Mouse (Mus musculus): ENCODE measurements around the gene F2. TPM values are rescaled to one million over a fixed set of nuclear protein-coding genes. Genes with fewer than 3 reads are reported as not detected.

Gene F2
- polyA plus RNA-seq (2014; fragmentation: Nextera tagmentation; extraction: Ambion mirVana), result 0.13 and 0.61 TPM in 2 replicates

- Histone ChIP-seq H3K4me2 (replicated peaks; ENCODE audit: low read depth, low read length) (no peak within 1 kb of the TSS), H3K9ac (replicated peaks; ENCODE audit: low read depth, low read length) (no peak within 1 kb of the TSS), H3K27ac (ENCODE audit: low read length) (peak within 1 kb of the TSS; percentile 44)
Observed at GRCm38 (mm10) chr2:91636229-91636628, at the start of gene F2. TSS of gene F2 (minus strand) at chr2:91636414.

GRCm38 (mm10) chr2:91683919-91684318, 47.7 kb upstream of the F2 start:
- H3K9ac ChIP-seq (replicated peaks; ENCODE audit: low read depth, low read length), result no peak overlapping the region
- WGBS, result 72% methylated on average over 8 of the region's 8 CpGs
- no peak overlapping the region for H3K27ac ChIP-seq (ENCODE audit: low read length)
- no peak for ATAC-seq (ENCODE audit: insufficient number of reproducible peaks, insufficient read depth, low FRiP score, low read depth)
- H3K4me3 ChIP-seq (ENCODE audit: low read depth, low read length), result no peak overlapping the region
- no peak overlapping the region for H3K4me2 ChIP-seq (replicated peaks; ENCODE audit: low read depth, low read length)
- no peaks in the 10 kb centered on the region for H3K9me3 ChIP-seq (ENCODE audit: control insufficient read depth, low read depth, low read length)
- H3K36me3 ChIP-seq (ENCODE audit: control insufficient read depth, insufficient read depth, low read length), result peaks cover 20% of the 10 kb centered on the region
- no peaks in the 10 kb centered on the region for H3K4me1 ChIP-seq (ENCODE audit: control insufficient read depth, insufficient read depth, low read length)
- H3K27me3 ChIP-seq (ENCODE audit: control insufficient read depth, insufficient read depth, low read length), result no peaks in the 10 kb centered on the region

More at GRCm38 (mm10) chr2:91636229-91636628, at the start of gene F2:
- Histone ChIP-seq H3K27me3 (ENCODE audit: control insufficient read depth, insufficient read depth, low read length) (no peaks in the 10 kb centered on the region), H3K4me3 (ENCODE audit: low read depth, low read length) (no peak within 1 kb of the TSS), H3K4me1 (ENCODE audit: control insufficient read depth, insufficient read depth, low read length) (0 out of 2 replicates have a peak, but pooled peaks cover 8% of the 10 kb centered on the region), H3K9me3 (ENCODE audit: control insufficient read depth, low read depth, low read length) (no peaks in the 10 kb centered on the region), H3K36me3 (ENCODE audit: control insufficient read depth, insufficient read depth, low read length) (no peaks in the 10 kb centered on the region)
- no peak for ATAC-seq (ENCODE audit: insufficient number of reproducible peaks, insufficient read depth, low FRiP score, low read depth)
- 81% methylated on average over 8 of the region's 8 CpGs for WGBS

DNA sequence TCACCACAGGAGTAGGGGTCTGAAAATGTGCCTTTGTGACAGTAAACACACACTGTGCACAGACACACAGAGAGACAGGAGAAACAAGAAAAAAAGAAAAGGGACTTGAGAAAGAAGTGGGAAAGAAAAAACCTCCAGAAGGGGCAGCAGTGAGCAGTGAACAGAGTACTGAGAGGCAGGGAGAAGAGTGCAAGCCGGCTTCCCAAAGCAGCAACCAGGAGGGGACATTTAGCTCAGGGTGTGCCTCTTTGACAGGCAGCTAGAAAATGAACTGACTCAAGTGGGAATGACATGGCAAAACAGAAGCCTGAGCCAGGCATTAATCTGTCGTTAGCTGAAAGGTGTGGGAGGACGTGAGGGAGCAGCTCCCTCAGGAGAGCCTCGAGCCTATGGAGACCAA, 46.6 kb upstream of the F2 start:
- no peak overlapping the region for H3K27ac ChIP-seq (ENCODE audit: low read length)
- H3K9ac ChIP-seq (replicated peaks; ENCODE audit: low read depth, low read length), result no peak overlapping the region
- no peak overlapping the region for H3K4me3 ChIP-seq (ENCODE audit: low read depth, low read length)
- no peak for ATAC-seq (ENCODE audit: insufficient number of reproducible peaks, insufficient read depth, low FRiP score, low read depth)
- no peaks in the 10 kb centered on the region for H3K9me3 ChIP-seq (ENCODE audit: control insufficient read depth, low read depth, low read length)
- no peak overlapping the region for H3K4me2 ChIP-seq (replicated peaks; ENCODE audit: low read depth, low read length)
- no peaks in the 10 kb centered on the region for H3K27me3 ChIP-seq (ENCODE audit: control insufficient read depth, insufficient read depth, low read length)
- no peaks in the 10 kb centered on the region for H3K4me1 ChIP-seq (ENCODE audit: control insufficient read depth, insufficient read depth, low read length)
- WGBS, result 47% methylated on average over 4 of the region's 4 CpGs
- H3K36me3 ChIP-seq (ENCODE audit: control insufficient read depth, insufficient read depth, low read length), result peaks cover 26% of the 10 kb centered on the region

GRCm38 (mm10) chr2:91676961-91677360, 40.7 kb upstream of the F2 start:
- ATAC-seq (ENCODE audit: insufficient number of reproducible peaks, insufficient read depth, low FRiP score, low read depth), result no peak
- Histone ChIP-seq H3K4me3 (ENCODE audit: low read depth, low read length) (no peak overlapping the region), H3K9me3 (ENCODE audit: control insufficient read depth, low read depth, low read length) (no peaks in the 10 kb centered on the region), H3K9ac (replicated peaks; ENCODE audit: low read depth, low read length) (no peak overlapping the region), H3K27ac (ENCODE audit: low read length) (no peak overlapping the region), H3K27me3 (ENCODE audit: control insufficient read depth, insufficient read depth, low read length) (no peaks in the 10 kb centered on the region), H3K36me3 (ENCODE audit: control insufficient read depth, insufficient read depth, low read length) (peaks cover 37% of the 10 kb centered on the region), H3K4me1 (ENCODE audit: control insufficient read depth, insufficient read depth, low read length) (no peaks in the 10 kb centered on the region), H3K4me2 (replicated peaks; ENCODE audit: low read depth, low read length) (no peak overlapping the region)

- ATAC-seq (ENCODE audit: insufficient number of reproducible peaks, insufficient read depth, low FRiP score, low read depth), result no peak
Observed at GRCm38 (mm10) chr2:91676420-91676819, 40.2 kb upstream of the F2 start.

DNA sequence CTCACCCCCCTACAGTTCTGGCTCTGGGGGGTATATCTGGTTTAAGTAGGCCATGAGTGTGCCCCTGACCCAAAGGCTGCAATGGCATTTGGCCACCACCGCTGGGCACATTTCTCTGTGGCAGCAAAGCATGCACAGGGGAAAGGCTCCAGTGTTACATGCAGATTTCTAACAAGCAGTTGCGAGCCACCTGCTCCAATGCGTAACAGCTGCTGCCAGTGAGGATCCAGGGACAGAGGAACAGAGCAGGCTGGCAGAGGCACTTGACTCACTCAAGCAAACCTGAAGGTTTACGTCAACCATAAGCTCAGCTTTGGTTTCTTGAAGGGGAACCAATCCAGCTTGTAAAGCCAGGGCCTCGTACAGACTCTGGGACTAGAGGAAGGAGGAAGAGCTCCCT, 38.7 kb upstream of the F2 start:
- peaks cover 45% of the 10 kb centered on the region for H3K36me3 ChIP-seq (ENCODE audit: control insufficient read depth, insufficient read depth, low read length)
- 86% methylated on average over 5 of the region's 5 CpGs for WGBS
- no peak overlapping the region for H3K4me3 ChIP-seq (ENCODE audit: low read depth, low read length)
- H3K9me3 ChIP-seq (ENCODE audit: control insufficient read depth, low read depth, low read length), result no peaks in the 10 kb centered on the region
- H3K4me1 ChIP-seq (ENCODE audit: control insufficient read depth, insufficient read depth, low read length), result no peaks in the 10 kb centered on the region
- ATAC-seq (ENCODE audit: insufficient number of reproducible peaks, insufficient read depth, low FRiP score, low read depth), result no peak
- no peaks in the 10 kb centered on the region for H3K27me3 ChIP-seq (ENCODE audit: control insufficient read depth, insufficient read depth, low read length)
- no peak overlapping the region for H3K4me2 ChIP-seq (replicated peaks; ENCODE audit: low read depth, low read length)
- H3K27ac ChIP-seq (ENCODE audit: low read length), result no peak overlapping the region
- H3K9ac ChIP-seq (replicated peaks; ENCODE audit: low read depth, low read length), result no peak overlapping the region

More at GRCm38 (mm10) chr2:91676420-91676819, 40.2 kb upstream of the F2 start:
- WGBS, result 70% methylated on average over 2 of the region's 2 CpGs
- peaks cover 34% of the 10 kb centered on the region for H3K36me3 ChIP-seq (ENCODE audit: control insufficient read depth, insufficient read depth, low read length)
- H3K27ac ChIP-seq (ENCODE audit: low read length), result no peak overlapping the region
- no peak overlapping the region for H3K4me2 ChIP-seq (replicated peaks; ENCODE audit: low read depth, low read length)
- no peaks in the 10 kb centered on the region for H3K4me1 ChIP-seq (ENCODE audit: control insufficient read depth, insufficient read depth, low read length)
- no peaks in the 10 kb centered on the region for H3K27me3 ChIP-seq (ENCODE audit: control insufficient read depth, insufficient read depth, low read length)
- no peak overlapping the region for H3K4me3 ChIP-seq (ENCODE audit: low read depth, low read length)
- H3K9ac ChIP-seq (replicated peaks; ENCODE audit: low read depth, low read length), result no peak overlapping the region
- no peaks in the 10 kb centered on the region for H3K9me3 ChIP-seq (ENCODE audit: control insufficient read depth, low read depth, low read length)

DNA sequence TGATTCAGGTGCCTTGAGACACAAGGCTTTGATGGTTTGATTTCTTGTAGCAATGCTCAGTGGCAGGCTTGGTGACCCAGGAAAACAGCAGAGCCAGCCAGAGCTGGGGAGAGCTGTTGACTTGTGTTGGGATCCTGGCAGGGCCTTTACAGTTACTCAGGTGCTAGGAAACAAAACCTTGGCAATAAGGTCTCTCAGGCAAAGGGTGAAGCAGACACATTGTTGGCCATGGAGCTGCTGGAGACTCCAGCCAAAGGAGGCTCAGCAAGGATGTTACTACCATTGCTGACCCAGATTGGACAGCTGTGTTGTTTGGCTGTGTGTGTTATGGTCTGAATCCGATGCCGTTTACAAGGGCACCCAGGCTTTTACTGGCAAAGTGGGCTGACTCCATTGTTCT, 37.4 kb upstream of the F2 start:
- Histone ChIP-seq H3K4me1 (ENCODE audit: control insufficient read depth, insufficient read depth, low read length) (no peaks in the 10 kb centered on the region), H3K9ac (replicated peaks; ENCODE audit: low read depth, low read length) (no peak overlapping the region), H3K36me3 (ENCODE audit: control insufficient read depth, insufficient read depth, low read length) (peaks cover 58% of the 10 kb centered on the region), H3K27ac (ENCODE audit: low read length) (no peak overlapping the region), H3K9me3 (ENCODE audit: control insufficient read depth, low read depth, low read length) (no peaks in the 10 kb centered on the region), H3K27me3 (ENCODE audit: control insufficient read depth, insufficient read depth, low read length) (no peaks in the 10 kb centered on the region), H3K4me2 (replicated peaks; ENCODE audit: low read depth, low read length) (no peak overlapping the region), H3K4me3 (ENCODE audit: low read depth, low read length) (no peak overlapping the region)
- WGBS, result 92% methylated on average over 2 of the region's 2 CpGs
- ATAC-seq (ENCODE audit: insufficient number of reproducible peaks, insufficient read depth, low FRiP score, low read depth), result no peak

- no peak overlapping the region for H3K4me2 ChIP-seq (replicated peaks; ENCODE audit: low read depth, low read length)
- peaks cover 53% of the 10 kb centered on the region for H3K36me3 ChIP-seq (ENCODE audit: control insufficient read depth, insufficient read depth, low read length)
- H3K4me3 ChIP-seq (ENCODE audit: low read depth, low read length), result no peak overlapping the region
- no peak for ATAC-seq (ENCODE audit: insufficient number of reproducible peaks, insufficient read depth, low FRiP score, low read depth)
- H3K27me3 ChIP-seq (ENCODE audit: control insufficient read depth, insufficient read depth, low read length), result no peaks in the 10 kb centered on the region
- no peak overlapping the region for H3K9ac ChIP-seq (replicated peaks; ENCODE audit: low read depth, low read length)
- H3K27ac ChIP-seq (ENCODE audit: low read length), result no peak overlapping the region
- H3K9me3 ChIP-seq (ENCODE audit: control insufficient read depth, low read depth, low read length), result no peaks in the 10 kb centered on the region
- 85% methylated on average over 6 of the region's 6 CpGs for WGBS
- H3K4me1 ChIP-seq (ENCODE audit: control insufficient read depth, insufficient read depth, low read length), result no peaks in the 10 kb centered on the region
Observed at GRCm38 (mm10) chr2:91670038-91670437, 33.8 kb upstream of the F2 start.

- no peaks in the 10 kb centered on the region for H3K9me3 ChIP-seq (ENCODE audit: control insufficient read depth, low read depth, low read length)
- no peaks in the 10 kb centered on the region for H3K4me1 ChIP-seq (ENCODE audit: control insufficient read depth, insufficient read depth, low read length)
- no peak overlapping the region for H3K9ac ChIP-seq (replicated peaks; ENCODE audit: low read depth, low read length)
- no peak for ATAC-seq (ENCODE audit: insufficient number of reproducible peaks, insufficient read depth, low FRiP score, low read depth)
- H3K4me3 ChIP-seq (ENCODE audit: low read depth, low read length), result no peak overlapping the region
- WGBS, result 89% methylated on average over 8 of the region's 8 CpGs
- no peak overlapping the region for H3K4me2 ChIP-seq (replicated peaks; ENCODE audit: low read depth, low read length)
- no peak overlapping the region for H3K27ac ChIP-seq (ENCODE audit: low read length)
- no peaks in the 10 kb centered on the region for H3K27me3 ChIP-seq (ENCODE audit: control insufficient read depth, insufficient read depth, low read length)
- peaks cover 54% of the 10 kb centered on the region for H3K36me3 ChIP-seq (ENCODE audit: control insufficient read depth, insufficient read depth, low read length)
Observed at GRCm38 (mm10) chr2:91669326-91669725, 33.1 kb upstream of the F2 start.
